Mouse (Mus musculus): Measurements from ENCODE around the gene Gm20517.

- TF ChIP-seq POLR2A (IDR thresholded peaks at IDR 0.05; ENCODE audit: insufficient read depth, low read length) (no peak), CTCF (IDR thresholded peaks at IDR 0.05; ENCODE audit: low read depth, low read length) (no peak), EP300 (IDR thresholded peaks at IDR 0.05; ENCODE audit: insufficient read depth, low read depth, low read length) (peak; percentile 72)
Observed at GRCm38 (mm10) chr17:47708972-47709371, 97.6 kb downstream of the Gm20517 start.
